Mouse (Mus musculus) forebrain, postnatal 0 days (tissue): Measurements from ENCODE around the gene Gm28372. TPM values are rescaled to one million over a fixed set of nuclear protein-coding genes. Genes with fewer than 3 reads are reported as not detected.
A peak's percentile ranks its signal among the peaks of the same experiment; 100 is the strongest.
"Not testable (repeated sequence)": the region's sequence is repeated elsewhere in the genome, so short reads cannot be mapped to it uniquely, and the experiment has no call there.

Experiments
- ATAC-seq: fragments of 200-750 bp; cut with Nextera tagmentation; 2 replicates; pipeline ENCODE4 v1.8.0; 2017; ENCODE audit warnings: mild to moderate bottlenecking, moderate library complexity
- DNase-seq: peaks from one replicate; pipeline ENCODE4 v3.0.0-alpha.2; 2015
- H3K27ac ChIP-seq: fragments of 300-500 bp; sonication (generic); 2 replicates; pipeline ENCODE4 v1.5.1; 2014; ENCODE audit warnings: low read depth, mild to moderate bottlenecking, antibody characterized with exemption, low read length, moderate library complexity, mixed read lengths
- H3K27me3 ChIP-seq: fragments of 300-500 bp; sonication (generic); 2 replicates; pipeline ENCODE4 v1.6.1; 2014; ENCODE audit warnings: mild to moderate bottlenecking, low read length, mixed read lengths; ENCODE audit not compliant: insufficient read depth
- H3K36me3 ChIP-seq: fragments of 300-500 bp; sonication (generic); 2 replicates; pipeline ENCODE4 v1.6.1; 2014; ENCODE audit warnings: mild to moderate bottlenecking, moderate library complexity; ENCODE audit not compliant: insufficient read depth
- H3K4me1 ChIP-seq: fragments of 300-500 bp; sonication (generic); 2 replicates; pipeline ENCODE4 v1.6.1; 2014; ENCODE audit warnings: antibody characterized with exemption; ENCODE audit not compliant: insufficient read depth
- H3K4me2 ChIP-seq: fragments of 300-500 bp; sonication (generic); 2 replicates; pipeline ENCODE4 v1.6.1; 2014; ENCODE audit warnings: low read depth, mild to moderate bottlenecking, moderate library complexity
- H3K4me3 ChIP-seq: fragments of 300-500 bp; sonication (generic); 2 replicates; pipeline ENCODE4 v1.5.1; 2014; ENCODE audit warnings: low read depth, low read length, mixed read lengths
- H3K9ac ChIP-seq: fragments of 300-500 bp; sonication (generic); 2 replicates; pipeline ENCODE4 v1.6.1; 2014; ENCODE audit warnings: mild to moderate bottlenecking
- H3K9me3 ChIP-seq: fragments of 300-500 bp; sonication (generic); 2 replicates; pipeline ENCODE4 v1.6.1; 2016; ENCODE audit warnings: low read length
- CTCF ChIP-seq: sonication (generic); IDR thresholded peaks from 2 replicates; pipeline ENCODE4 v1.5.1; 2016; ENCODE audit warnings: antibody characterized with exemption, control low read depth, low read depth
- whole genome bisulfite sequencing: fragments of 180-500 bp; shearing (Covaris S2); extraction: QIAGEN DNeasy Blood & Tissue Kit; methylation state at CpG from one replicate; pipeline ENCODE4 v1.1.7; 2014; 5-methylcytosine and 5-hydroxymethylcytosine counted together
- polyA plus RNA-seq: library from polyadenylated mRNA; unstranded; fragments of >200 nt; fragmentation: Nextera tagmentation; extraction: Ambion mirVana; gene quantifications from 2 replicates; pipeline ENCODE4 v1.2.1, GENCODE M21; 2015
- total RNA-seq: library from RNA; depleted of rRNA; stranded (reverse); fragments of >200 nt; gene quantifications from 2 replicates; pipeline ENCODE4 v1.2.3, GENCODE M21; 2014; rRNA removed

Gene Gm28372
- not detected in 2 replicates for total RNA-seq
- not detected in 2 replicates for polyA plus RNA-seq

- no peak within 1 kb of the TSS for H3K4me2 ChIP-seq
- 84% methylated on average over 1 of the region's 1 CpGs for WGBS
- H3K9ac ChIP-seq = no peak within 1 kb of the TSS
- no peak within 1 kb of the TSS for H3K4me3 ChIP-seq
- H3K27me3 ChIP-seq = no peaks in the 10 kb centered on the region
- no peak for DNase-seq
- H3K9me3 ChIP-seq = no peaks in the 10 kb centered on the region
- H3K27ac ChIP-seq = no peak within 1 kb of the TSS
- no peaks in the 10 kb centered on the region for H3K36me3 ChIP-seq
- no peaks in the 10 kb centered on the region for H3K4me1 ChIP-seq
- ATAC-seq = no peak
- no peak for TF ChIP-seq CTCF
Observed at GRCm38 (mm10) chr2:130404939-130405338, at the start of gene Gm28372, which contains the start of gene 1700020A23Rik. TSS of gene Gm28372 (plus strand) at chr2:130405239. TSS of gene 1700020A23Rik (plus strand) at chr2:130405259.

GRCm38 (mm10) chr2:130357551-130357950 is 47.5 kb upstream of the Gm28372 start:
- no peaks in the 10 kb centered on the region for H3K36me3 ChIP-seq
- TF ChIP-seq CTCF = no peak
- no peak overlapping the region for H3K27ac ChIP-seq
- WGBS = 86% methylated on average over 5 of the region's 5 CpGs
- no peak for DNase-seq
- peaks cover 17% of the 10 kb centered on the region for H3K27me3 ChIP-seq
- ATAC-seq = no peak
- no peak overlapping the region for H3K9ac ChIP-seq
- H3K4me3 ChIP-seq = no peak overlapping the region
- no peaks in the 10 kb centered on the region for H3K4me1 ChIP-seq
- no peaks in the 10 kb centered on the region for H3K9me3 ChIP-seq
- no peak overlapping the region for H3K4me2 ChIP-seq

GRCm38 (mm10) chr2:130358852-130359251 is 46.2 kb upstream of the Gm28372 start:
- TF ChIP-seq CTCF = no peak
- H3K4me2 ChIP-seq = no peak overlapping the region

GRCm38 (mm10) chr2:130362511-130363026 is 42.5 kb upstream of the Gm28372 start:
- peak; percentile 76 for TF ChIP-seq CTCF
- Histone ChIP-seq H3K9ac (no peak overlapping the region), H3K27ac (no peak overlapping the region), H3K4me3 (no peak overlapping the region), H3K27me3 (peaks cover 22% of the 10 kb centered on the region), H3K36me3 (no peaks in the 10 kb centered on the region), H3K4me2 (no peak overlapping the region), H3K4me1 (no peaks in the 10 kb centered on the region), H3K9me3 (no peaks in the 10 kb centered on the region)
- 5% methylated on average over 14 of the region's 14 CpGs for WGBS
- peak; percentile 78 for ATAC-seq
- DNase-seq = peak; percentile 73

More at GRCm38 (mm10) chr2:130358852-130359251, 46.2 kb upstream of the Gm28372 start:
- no peaks in the 10 kb centered on the region for H3K9me3 ChIP-seq
- DNase-seq (no peak), ATAC-seq (peak; percentile 44; the same call in 1 of the 2 replicates)
- no peaks in the 10 kb centered on the region for H3K36me3 ChIP-seq
- H3K27ac ChIP-seq = no peak overlapping the region
- WGBS = 14% methylated on average over 5 of the region's 5 CpGs
- H3K9ac ChIP-seq = no peak overlapping the region
- peaks cover 22% of the 10 kb centered on the region for H3K27me3 ChIP-seq
- H3K4me1 ChIP-seq = no peaks in the 10 kb centered on the region
- no peak overlapping the region for H3K4me3 ChIP-seq

GRCm38 (mm10) chr2:130365211-130366094 is 39.6 kb upstream of the Gm28372 start:
- Histone ChIP-seq H3K27ac (no peak overlapping the region), H3K4me1 (no peaks in the 10 kb centered on the region), H3K36me3 (no peaks in the 10 kb centered on the region), H3K4me2 (peak overlapping the region; percentile 35), H3K4me3 (peak overlapping the region; percentile 17), H3K9me3 (no peaks in the 10 kb centered on the region), H3K9ac (0 out of 2 replicates have a peak overlapping the region, but pooled peaks have one; percentile 2), H3K27me3 (peaks cover 22% of the 10 kb centered on the region)
- TF ChIP-seq CTCF = no peak
- DNase-seq (no peak), ATAC-seq (no peak; the same call in 1 of the 2 replicates)
- WGBS = 12% methylated on average over 30 of the region's 30 CpGs

GRCm38 (mm10) chr2:130367386-130367785 is 37.7 kb upstream of the Gm28372 start:
- no peak for DNase-seq
- no peak for TF ChIP-seq CTCF
- Histone ChIP-seq H3K9ac (no peak overlapping the region), H3K27me3 (peaks cover 7% of the 10 kb centered on the region), H3K4me3 (no peak overlapping the region), H3K27ac (no peak overlapping the region), H3K4me2 (no peak overlapping the region), H3K36me3 (no peaks in the 10 kb centered on the region), H3K9me3 (no peaks in the 10 kb centered on the region), H3K4me1 (no peaks in the 10 kb centered on the region)
- WGBS = 64% methylated on average over 4 of the region's 4 CpGs
- ATAC-seq = no peak

- 45% methylated on average over 1 of the region's 1 CpGs for WGBS
- H3K27me3 ChIP-seq, ATAC-seq, H3K9me3 ChIP-seq, DNase-seq, H3K4me3 ChIP-seq, H3K27ac ChIP-seq, H3K4me2 ChIP-seq, H3K36me3 ChIP-seq, H3K9ac ChIP-seq, H3K4me1 ChIP-seq: not testable (repeated sequence)
Observed at GRCm38 (mm10) chr2:130373026-130373425, 32.0 kb upstream of the Gm28372 start.
